Mouse (Mus musculus): ENCODE data around the gene Eef2. TPM values are rescaled to one million over a fixed set of nuclear protein-coding genes. Genes with fewer than 3 reads are reported as not detected.
A peak's percentile ranks its signal among the peaks of the same experiment; 100 is the strongest.

The Eef2 gene
- polyA plus RNA-seq, 1 experiment from 2014 or later: 509 TPM

DNA sequence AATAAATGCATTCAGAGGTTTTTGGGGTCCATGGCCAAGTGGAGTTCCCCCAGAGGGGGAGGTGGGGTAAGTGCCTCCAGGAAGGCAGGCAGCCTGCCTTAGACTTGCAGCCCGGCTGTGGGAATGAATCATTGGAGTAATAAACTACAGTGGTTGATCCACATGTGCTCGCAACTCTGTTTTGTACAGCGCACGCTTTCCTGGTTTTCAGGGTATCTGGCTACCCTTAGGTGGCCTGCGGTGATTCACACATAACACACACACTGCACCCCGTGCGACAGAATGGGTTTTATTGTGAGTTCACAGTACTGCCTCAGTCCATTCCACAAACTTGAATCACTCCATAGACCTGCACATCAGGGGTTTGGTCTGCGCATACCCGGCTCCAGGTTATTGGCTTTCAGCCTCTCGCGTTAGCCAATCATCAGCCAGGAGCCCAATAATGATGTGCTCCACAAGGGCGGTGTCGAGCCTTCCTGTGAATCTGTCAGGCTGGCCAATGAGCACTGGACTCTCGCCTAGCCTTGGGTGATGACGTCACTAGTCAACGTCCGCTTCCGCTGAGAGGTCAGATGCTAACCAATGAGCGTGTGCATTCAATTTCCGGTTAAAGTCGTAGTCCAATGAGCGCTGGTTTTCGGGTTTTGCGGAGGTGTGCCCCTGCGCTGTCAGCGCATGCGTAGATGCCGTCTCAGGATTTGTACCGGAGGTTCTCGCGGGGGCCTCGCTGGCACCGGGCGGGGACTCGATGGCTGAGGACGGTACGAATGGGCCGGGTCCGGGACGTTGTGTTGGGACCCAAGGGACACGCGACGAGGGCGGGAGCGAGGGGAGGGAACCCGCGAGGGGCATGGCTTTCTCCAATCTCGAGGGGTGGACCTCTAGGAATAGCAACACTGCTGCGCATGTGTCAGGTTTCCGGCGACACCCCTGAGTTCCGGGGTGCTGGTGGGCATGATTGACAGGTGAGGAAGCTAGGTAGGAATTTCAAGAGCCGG lies 6.2 kb downstream of the Eef2 start, which contains the start of gene Dapk3:
Gene Dapk3 (plus strand): TSS at position 670 of the 998 bp plus-strand sequence.
- Histone ChIP-seq H3K36me3 (ENCODE audit: insufficient read depth, low read length) (peaks cover 42% of the 10 kb centered on the region), H3K9me3 (ENCODE audit: low read length) (no peaks in the 10 kb centered on the region), H3K27me3 (replicated peaks; ENCODE audit: insufficient read depth, low read length) (no peaks in the 10 kb centered on the region), H3K4me3 (ENCODE audit: low read depth, low read length) (peak within 1 kb of the TSS; percentile 61), H3K27ac (ENCODE audit: low read length) (peak within 1 kb of the TSS; percentile 89), H3K4me1 (ENCODE audit: insufficient read depth, low read depth, low read length) (peaks cover 7% of the 10 kb centered on the region; the same call in 1 of the 2 replicates), H3K4me2 (replicated peaks; ENCODE audit: low read depth, low read length) (peak within 1 kb of the TSS; percentile 61), H3K9ac (replicated peaks; ENCODE audit: low read depth) (peak within 1 kb of the TSS; percentile 51)
- WGBS: 5% methylated on average over 53 of the region's 53 CpGs
- peak; percentile 100 for DNase-seq (ENCODE audit: low spot score)
- peak; percentile 93 for ATAC-seq
- peak; percentile 65 for TF ChIP-seq EP300 (IDR thresholded peaks at IDR 0.05)
- TF ChIP-seq CTCF (IDR thresholded peaks at IDR 0.05): 0 out of 2 replicates have a peak, but pooled peaks have one; percentile 11

DNA sequence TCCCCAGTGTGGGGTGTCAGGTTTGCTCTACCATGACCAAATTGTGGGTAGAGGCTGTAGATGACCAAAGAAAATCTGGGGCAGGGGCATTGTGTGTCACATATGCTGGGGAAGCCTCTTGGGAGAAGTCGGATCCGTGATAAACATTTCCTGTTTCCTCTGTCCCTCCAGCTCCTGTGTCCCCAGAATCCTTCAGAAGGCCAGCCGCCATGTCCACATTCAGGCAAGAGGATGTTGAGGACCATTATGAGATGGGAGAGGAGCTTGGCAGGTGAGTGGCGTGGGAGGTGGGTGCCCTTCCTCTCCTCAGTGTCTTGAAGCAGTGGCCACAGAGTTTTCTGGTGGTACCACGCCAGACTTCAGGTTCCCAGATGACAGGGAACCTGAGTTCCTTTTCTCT lies 7.4 kb downstream of the Eef2 start, which contains the start of gene 4930442H23Rik:
Gene 4930442H23Rik (minus strand): TSS at position 45 of the 400 bp plus-strand sequence.
- H3K9me3 ChIP-seq (ENCODE audit: low read length): no peaks in the 10 kb centered on the region
- DNase-seq (ENCODE audit: low spot score) (no peak), ATAC-seq (no peak)
- H3K9ac ChIP-seq (replicated peaks; ENCODE audit: low read depth): peak within 1 kb of the TSS; percentile 51
- H3K27ac ChIP-seq (ENCODE audit: low read length): peak within 1 kb of the TSS; percentile 89
- TF ChIP-seq CTCF (IDR thresholded peaks at IDR 0.05): no peak
- TF ChIP-seq EP300 (IDR thresholded peaks at IDR 0.05): no peak
- H3K4me3 ChIP-seq (ENCODE audit: low read depth, low read length): peak within 1 kb of the TSS; percentile 61
- 62% methylated on average over 5 of the region's 5 CpGs for WGBS
- peaks cover 34% of the 10 kb centered on the region for H3K36me3 ChIP-seq (ENCODE audit: insufficient read depth, low read length)
- H3K4me1 ChIP-seq (ENCODE audit: insufficient read depth, low read depth, low read length): peaks cover 7% of the 10 kb centered on the region; the same call in 1 of the 2 replicates
- H3K4me2 ChIP-seq (replicated peaks; ENCODE audit: low read depth, low read length): peak within 1 kb of the TSS; percentile 61
- no peaks in the 10 kb centered on the region for H3K27me3 ChIP-seq (replicated peaks; ENCODE audit: insufficient read depth, low read length)

DNA sequence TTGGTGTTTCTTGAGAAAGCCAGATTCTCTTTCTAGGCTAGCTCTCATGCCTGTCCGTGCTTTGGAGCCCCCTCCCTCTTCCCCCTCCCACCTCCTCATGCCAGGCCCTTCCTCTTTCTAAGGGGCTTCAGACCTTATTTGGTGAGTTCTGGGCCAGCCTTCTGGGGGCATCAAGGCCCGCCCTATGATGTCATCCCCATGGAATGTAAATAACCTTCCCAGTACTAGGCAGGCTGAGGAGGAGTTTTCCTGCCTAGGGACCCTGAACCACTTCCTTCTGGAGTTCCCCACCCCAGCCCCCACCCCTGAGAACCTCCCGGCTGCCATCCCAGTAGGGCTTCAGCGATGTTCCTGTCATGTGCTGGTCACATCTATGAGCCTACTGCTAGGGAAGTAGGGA lies 8.3 kb downstream of the Eef2 start:
- Histone ChIP-seq H3K27ac (ENCODE audit: low read length) (peak overlapping the region; percentile 89), H3K4me2 (replicated peaks; ENCODE audit: low read depth, low read length) (no peak overlapping the region), H3K27me3 (replicated peaks; ENCODE audit: insufficient read depth, low read length) (no peaks in the 10 kb centered on the region), H3K4me3 (ENCODE audit: low read depth, low read length) (no peak overlapping the region), H3K36me3 (ENCODE audit: insufficient read depth, low read length) (peaks cover 28% of the 10 kb centered on the region), H3K9ac (replicated peaks; ENCODE audit: low read depth) (no peak overlapping the region), H3K4me1 (ENCODE audit: insufficient read depth, low read depth, low read length) (peaks cover 7% of the 10 kb centered on the region; the same call in 1 of the 2 replicates), H3K9me3 (ENCODE audit: low read length) (no peaks in the 10 kb centered on the region)
- ATAC-seq: peak; percentile 45
- DNase-seq (ENCODE audit: low spot score): peak; percentile 90
- peak; percentile 78 for TF ChIP-seq EP300 (IDR thresholded peaks at IDR 0.05)
- TF ChIP-seq CTCF (IDR thresholded peaks at IDR 0.05): no peak
- WGBS: 8% methylated on average over 4 of the region's 4 CpGs

DNA sequence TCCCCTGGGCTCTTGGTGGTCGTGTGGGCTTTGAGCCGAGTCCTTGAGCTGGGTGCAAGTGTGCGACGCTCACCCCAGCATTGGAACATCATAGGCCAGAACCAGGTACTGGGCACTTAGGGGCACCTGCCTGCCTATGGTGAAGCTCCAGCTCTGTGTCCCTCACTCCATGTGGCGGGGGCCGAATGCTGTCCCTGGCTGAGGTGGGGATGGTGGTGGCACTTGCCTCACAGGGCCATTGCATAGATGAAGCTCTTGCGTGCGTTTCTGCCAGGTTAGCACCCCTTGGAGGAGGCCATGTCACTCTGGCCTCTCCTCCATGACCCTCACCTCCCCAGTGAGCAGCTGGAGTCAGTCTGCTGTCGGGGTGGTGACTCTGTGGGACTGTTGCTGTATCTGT lies 10.7 kb downstream of the Eef2 start:
- no peaks in the 10 kb centered on the region for H3K9me3 ChIP-seq (ENCODE audit: low read length)
- H3K4me3 ChIP-seq (ENCODE audit: low read depth, low read length): no peak overlapping the region
- WGBS: 92% methylated on average over 9 of the region's 9 CpGs
- DNase-seq (ENCODE audit: low spot score) (no peak), ATAC-seq (no peak)
- no peaks in the 10 kb centered on the region for H3K27me3 ChIP-seq (replicated peaks; ENCODE audit: insufficient read depth, low read length)
- H3K4me1 ChIP-seq (ENCODE audit: insufficient read depth, low read depth, low read length): peaks cover 15% of the 10 kb centered on the region; the same call in 1 of the 2 replicates
- H3K9ac ChIP-seq (replicated peaks; ENCODE audit: low read depth): no peak overlapping the region
- TF ChIP-seq CTCF (IDR thresholded peaks at IDR 0.05): no peak
- no peak for TF ChIP-seq EP300 (IDR thresholded peaks at IDR 0.05)
- no peak overlapping the region for H3K4me2 ChIP-seq (replicated peaks; ENCODE audit: low read depth, low read length)
- H3K36me3 ChIP-seq (ENCODE audit: insufficient read depth, low read length): peaks cover 13% of the 10 kb centered on the region; the same call in 1 of the 2 replicates
- H3K27ac ChIP-seq (ENCODE audit: low read length): no peak overlapping the region

DNA sequence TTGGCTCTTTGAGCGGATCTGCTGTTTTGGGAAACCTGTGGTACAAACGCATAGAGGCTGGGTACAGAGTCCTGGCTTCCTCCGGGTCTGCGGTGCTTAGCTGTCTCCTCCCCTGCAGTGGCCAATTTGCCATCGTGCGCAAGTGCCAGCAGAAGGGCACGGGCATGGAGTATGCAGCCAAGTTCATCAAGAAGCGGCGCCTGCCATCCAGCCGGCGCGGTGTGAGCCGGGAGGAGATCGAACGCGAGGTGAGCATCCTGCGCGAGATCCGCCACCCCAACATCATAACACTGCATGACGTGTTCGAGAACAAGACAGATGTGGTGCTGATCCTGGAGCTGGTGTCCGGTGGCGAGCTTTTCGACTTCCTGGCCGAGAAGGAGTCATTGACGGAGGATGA lies 13.4 kb downstream of the Eef2 start:
- H3K9me3 ChIP-seq (ENCODE audit: low read length): no peaks in the 10 kb centered on the region
- TF ChIP-seq EP300 (IDR thresholded peaks at IDR 0.05) (no peak), CTCF (IDR thresholded peaks at IDR 0.05) (no peak)
- H3K36me3 ChIP-seq (ENCODE audit: insufficient read depth, low read length): peaks cover 13% of the 10 kb centered on the region; the same call in 1 of the 2 replicates
- H3K4me2 ChIP-seq (replicated peaks; ENCODE audit: low read depth, low read length): no peak overlapping the region
- WGBS: 78% methylated on average over 26 of the region's 26 CpGs
- no peak overlapping the region for H3K4me3 ChIP-seq (ENCODE audit: low read depth, low read length)
- DNase-seq (ENCODE audit: low spot score) (no peak), ATAC-seq (no peak)
- H3K27ac ChIP-seq (ENCODE audit: low read length): no peak overlapping the region
- H3K27me3 ChIP-seq (replicated peaks; ENCODE audit: insufficient read depth, low read length): 0 out of 2 replicates have a peak, but pooled peaks cover 3% of the 10 kb centered on the region
- H3K4me1 ChIP-seq (ENCODE audit: insufficient read depth, low read depth, low read length): peaks cover 9% of the 10 kb centered on the region; the same call in 1 of the 2 replicates
- H3K9ac ChIP-seq (replicated peaks; ENCODE audit: low read depth): no peak overlapping the region
